Mouse (Mus musculus) CH12.LX (cell line): ENCODE data around the gene Gm6583. TPM values are rescaled to one million over a fixed set of nuclear protein-coding genes. Genes with fewer than 3 reads are reported as not detected.
A peak's percentile ranks its signal among the peaks of the same experiment; 100 is the strongest.

ENCODE experiments used
- DNase-seq: peaks from one replicate; pipeline ENCODE4 v3.0.0-alpha.2; 2013; ENCODE audit errors: extremely low read depth
- H3K27ac ChIP-seq: 2 replicates; pipeline ENCODE4 v1.5.1; 2012; ENCODE audit warnings: low read depth, mild to moderate bottlenecking, control low read depth, moderate library complexity; ENCODE audit not compliant: insufficient read depth
- H3K27me3 ChIP-seq: replicated peaks from 2 replicates; pipeline ENCODE3; 2012; ENCODE audit warnings: inconsistent platforms
- H3K36me3 ChIP-seq, 2 experiments: replicated peaks in 1 of 2; 2 replicates each; pipeline versions ENCODE3 to v1.6.1; 2012; ENCODE audit warnings: inconsistent platforms in 1 of 2, low read length in 1 of 2, mild to moderate bottlenecking in 1 of 2, mixed read lengths in 1 of 2, moderate library complexity in 1 of 2; ENCODE audit not compliant: control insufficient read depth in 1 of 2, insufficient read depth in 1 of 2
- H3K4me1 ChIP-seq, 2 experiments: 2 replicates each; pipeline ENCODE4 v1.6.1; 2012; ENCODE audit warnings: inconsistent platforms in 1 of 2, moderate library complexity in 1 of 2; ENCODE audit not compliant: insufficient read depth in 2 of 2, control insufficient read depth in 1 of 2
- H3K4me2 ChIP-seq: 2 replicates; pipeline ENCODE4 v1.6.1; 2012; ENCODE audit warnings: low read depth, mild to moderate bottlenecking, control low read depth; ENCODE audit not compliant: poor library complexity, insufficient read depth, severe bottlenecking
- H3K4me3 ChIP-seq, 3 experiments: fragments of 150-350 bp in 1 of 3; sonication (generic) in 1 of 3; replicated peaks in 1 of 3; 2 replicates each; pipeline versions ENCODE3 to v1.5.1; 2011 to 2012; ENCODE audit warnings: low read depth in 2 of 3, low read length in 2 of 3, mild to moderate bottlenecking in 2 of 3, moderate library complexity in 2 of 3, control low read depth in 1 of 3, improper control_type of control experiment in 1 of 3, inconsistent platforms in 1 of 3, mixed read lengths in 1 of 3; ENCODE audit not compliant: poor library complexity in 1 of 3
- H3K79me2 ChIP-seq: replicated peaks from 2 replicates; pipeline ENCODE4 v1.6.1; 2012; ENCODE audit warnings: mild to moderate bottlenecking, moderate library complexity; ENCODE audit not compliant: control insufficient read depth, poor library complexity, insufficient read depth, severe bottlenecking; ENCODE audit errors: extremely low read depth
- H3K9ac ChIP-seq: 2 replicates; pipeline ENCODE4 v1.6.1; 2012; ENCODE audit warnings: low read depth, mild to moderate bottlenecking, control low read depth, moderate library complexity; ENCODE audit not compliant: insufficient read depth
- H3K9me3 ChIP-seq: replicated peaks from 2 replicates; pipeline ENCODE3; 2012; ENCODE audit warnings: low read length, inconsistent platforms, mixed read lengths
- BHLHE40 ChIP-seq: IDR thresholded peaks from 2 replicates; pipeline ENCODE4 v1.6.1; 2011; ENCODE audit warnings: mild to moderate bottlenecking, low read depth, low read length, improper control_type of control experiment
- EP300 ChIP-seq: IDR thresholded peaks from 2 replicates; pipeline ENCODE4 v1.6.1; 2011; ENCODE audit warnings: low read length, improper control_type of control experiment
- GABPA ChIP-seq: IDR thresholded peaks from 2 replicates; pipeline ENCODE4 v1.6.1; 2012; ENCODE audit warnings: low read depth, low read length, improper control_type of control experiment, inconsistent platforms; ENCODE audit not compliant: insufficient replicate concordance
- IRF4 ChIP-seq: IDR thresholded peaks from 2 replicates; pipeline ENCODE4 v1.6.1; 2014; ENCODE audit warnings: low read depth, mild to moderate bottlenecking, inconsistent platforms, low read length, improper control_type of control experiment
- JUND ChIP-seq: conservative IDR thresholded peaks from 2 replicates; pipeline ENCODE4 v1.6.1; 2011; ENCODE audit warnings: low read depth, low read length, improper control_type of control experiment
- MAX ChIP-seq: IDR thresholded peaks from 2 replicates; pipeline ENCODE4 v1.6.1; 2011; ENCODE audit warnings: low read length, improper control_type of control experiment
- MEF2A ChIP-seq: IDR thresholded peaks from 2 replicates; pipeline ENCODE4 v1.6.1; 2014; ENCODE audit warnings: low read depth, mild to moderate bottlenecking, inconsistent platforms, low read length, improper control_type of control experiment, borderline replicate concordance
- MXI1 ChIP-seq: IDR thresholded peaks from 2 replicates; pipeline ENCODE4 v1.6.1; 2011; ENCODE audit warnings: mild to moderate bottlenecking, low read depth, low read length, improper control_type of control experiment
- NELFE ChIP-seq: IDR thresholded peaks from 2 replicates; pipeline ENCODE4 v1.6.1; 2011; ENCODE audit warnings: low read depth, low read length, improper control_type of control experiment
- PAX5 ChIP-seq: IDR thresholded peaks from 2 replicates; pipeline ENCODE4 v1.6.1; 2012; ENCODE audit warnings: low read length, inconsistent platforms, mixed read lengths
- RCOR1 ChIP-seq: conservative IDR thresholded peaks from 2 replicates; pipeline ENCODE4 v1.6.1; 2012; ENCODE audit warnings: low read depth, mild to moderate bottlenecking, inconsistent platforms, low read length, improper control_type of control experiment
- SIN3A ChIP-seq: IDR thresholded peaks from 2 replicates; pipeline ENCODE4 v1.6.1; 2012; ENCODE audit warnings: low read length, improper control_type of control experiment, inconsistent platforms
- TBP ChIP-seq: conservative IDR thresholded peaks from 2 replicates; pipeline ENCODE4 v1.6.1; 2011; ENCODE audit warnings: low read depth, low read length, improper control_type of control experiment
- UBTF ChIP-seq: IDR thresholded peaks from 2 replicates; pipeline ENCODE4 v1.6.1; 2012; ENCODE audit warnings: low read depth, mild to moderate bottlenecking, inconsistent platforms, low read length, improper control_type of control experiment, moderate library complexity
- ZKSCAN1 ChIP-seq: IDR thresholded peaks from 2 replicates; pipeline ENCODE4 v1.6.1; 2012; ENCODE audit warnings: low read depth, inconsistent platforms, low read length, improper control_type of control experiment, borderline replicate concordance
- ZNF384 ChIP-seq: IDR thresholded peaks from 2 replicates; pipeline ENCODE4 v1.6.1; 2012; ENCODE audit warnings: low read depth, low read length, improper control_type of control experiment, inconsistent platforms
- dilution Hi-C: fragments of 300-500 bp; cut with MboI; formaldehyde crosslinking; loops from 2 replicates; pipeline ENCODE4 v1.14.3; 2020; ENCODE audit warnings: low sequenced_read_pairs; ENCODE audit not compliant: extremely low pct_unique_long_range_greater_than_20kb, extremely low pct_ligation_motif_present
- in situ Hi-C: fragments of 300-500 bp; cut with MboI; formaldehyde crosslinking; loops from 3 replicates; pipeline ENCODE4 v1.14.3; 2019; ENCODE audit warnings: low sequenced_read_pairs, low pct_ligation_motif_present, low pct_unique_long_range_greater_than_20kb, mixed read lengths
- polyA plus RNA-seq: library from polyadenylated mRNA; unstranded; fragments of >175 nt; gene quantifications from 2 replicates; pipeline ENCODE4 v1.2.1, GENCODE M21; 2012; ENCODE audit warnings: low read depth; ENCODE audit not compliant: insufficient read length
- total RNA-seq, 2 experiments: library from RNA; depleted of rRNA; stranded (reverse); fragments of 300-350 nt in 1 of 2; fragments of >200 nt in 1 of 2; gene quantifications; 2 replicates each; pipeline ENCODE4 v1.2.3; 2012 to 2014

Gene Gm6583
- total and polyA plus RNA-seq, 3 experiments: not detected

DNA sequence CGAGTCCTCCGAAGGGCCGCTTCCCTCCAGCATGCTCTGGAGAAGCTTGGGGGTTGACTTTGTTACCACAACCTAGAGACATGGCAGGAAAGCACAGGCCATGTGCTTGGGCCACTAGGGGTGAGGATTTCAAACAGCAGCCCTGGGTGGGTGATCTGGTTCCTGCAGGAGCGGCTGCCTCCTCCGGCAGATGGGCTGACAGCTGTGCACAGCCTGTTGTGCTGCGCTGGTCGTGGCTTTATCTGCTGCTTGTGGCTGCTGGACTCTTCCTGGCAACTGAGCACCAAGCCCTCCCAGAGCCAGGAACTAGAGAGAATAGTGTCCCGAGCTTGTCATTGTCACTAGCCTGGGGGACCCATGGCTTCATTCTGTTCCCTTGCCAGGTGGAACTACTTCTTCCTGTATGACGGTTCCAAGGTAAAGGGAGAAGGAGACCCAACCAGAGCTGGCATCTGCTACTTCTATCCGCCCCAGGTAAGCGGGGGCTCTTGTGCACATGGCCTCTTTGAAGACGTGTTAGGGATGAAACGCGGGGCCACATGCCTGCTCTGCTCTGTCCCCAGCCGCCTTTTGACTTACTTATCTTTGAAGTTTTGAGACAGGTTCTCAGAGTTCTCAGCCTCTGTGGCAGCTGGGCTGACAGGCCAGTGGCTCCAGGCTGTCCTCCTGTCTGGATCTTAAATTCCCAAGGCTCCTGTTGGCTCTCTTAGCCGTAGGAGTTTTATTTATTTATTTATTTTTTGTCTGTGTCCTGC, 9.4 kb downstream of the Gm6583 start:
- Histone ChIP-seq H3K4me3 (no peak overlapping the region), H3K4me1 (peaks cover 4 to 35% of the 10 kb centered on the region in 2 experiments; a peak in 2 of 4 replicates), H3K27me3 (no peaks in the 10 kb centered on the region), H3K36me3 (peaks cover 32 to 65% of the 10 kb centered on the region in 2 experiments), H3K9ac (no peak overlapping the region), H3K79me2 (peaks cover 7% of the 10 kb centered on the region), H3K27ac (no peak overlapping the region), H3K9me3 (no peaks in the 10 kb centered on the region), H3K4me2 (no peak overlapping the region)
- dilution Hi-C loops: no loop called here
- DNase-seq: no peak
- TF ChIP-seq MXI1 (no peak), TBP (no peak), UBTF (no peak)
- in situ Hi-C loops: no loop called here

DNA sequence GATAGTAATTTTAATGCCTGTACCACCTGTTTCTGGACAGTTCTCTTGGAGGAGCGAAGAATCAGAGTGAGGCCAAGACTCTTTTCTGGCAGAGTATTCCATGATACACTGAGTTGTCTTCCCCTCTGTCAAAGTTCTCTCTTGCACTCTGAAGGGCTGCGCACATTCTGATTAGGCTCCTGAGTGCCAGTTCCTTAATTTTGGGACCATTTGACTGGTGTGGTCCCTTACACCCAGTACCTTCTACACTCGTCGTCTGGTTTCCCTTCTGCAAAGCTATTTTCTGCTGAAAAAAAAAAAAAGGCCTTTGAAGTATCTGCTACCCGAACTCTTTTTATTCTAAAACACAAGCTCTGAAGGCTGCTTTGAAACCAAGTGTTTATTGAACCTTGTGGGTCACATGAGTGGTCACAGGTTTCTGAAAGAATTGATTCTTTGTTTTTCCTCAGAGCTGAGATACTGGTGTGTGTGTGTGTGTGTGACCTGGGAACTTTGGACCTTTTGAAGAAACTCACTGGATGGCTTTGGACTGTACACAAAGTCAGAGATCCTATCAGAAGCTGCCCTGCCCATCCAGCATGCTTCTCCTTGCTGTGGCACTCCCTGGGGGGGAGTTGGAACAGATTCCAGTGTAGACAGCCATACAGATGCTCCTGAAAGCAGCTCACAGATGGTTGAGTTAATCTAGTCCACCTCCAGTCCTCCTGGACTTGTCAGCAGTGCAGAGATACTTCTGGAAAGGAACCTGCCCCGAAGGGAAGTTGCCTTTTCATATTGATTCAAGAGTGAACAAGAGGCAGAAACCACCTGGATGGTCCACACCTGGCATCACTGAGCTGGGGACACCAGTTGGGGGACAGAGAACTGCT, 11.5 kb downstream of the Gm6583 start:
- no peak overlapping the region for H3K27ac ChIP-seq
- in situ Hi-C loops (no loop called here), dilution Hi-C loops (no loop called here)
- H3K4me3 ChIP-seq: no peak overlapping the region
- peak overlapping the region; percentile 12; the same call in 1 of the 2 replicates for H3K4me2 ChIP-seq
- TF ChIP-seq JUND: no peak
- no peak for TF ChIP-seq SIN3A
- TF ChIP-seq MXI1: no peak
- TF ChIP-seq ZKSCAN1: no peak
- TF ChIP-seq ZNF384: peak; percentile 75
- no peak for TF ChIP-seq IRF4
- TF ChIP-seq BHLHE40: peak; percentile 40; the same call in 1 of the 2 replicates
- no peak for TF ChIP-seq GABPA
- TF ChIP-seq MEF2A: no peak
- no peak for TF ChIP-seq PAX5
- no peak for TF ChIP-seq RCOR1
- peak; percentile 51; the same call in 1 of the 2 replicates for TF ChIP-seq EP300
- no peak for TF ChIP-seq NELFE
- TF ChIP-seq MAX: no peak
- H3K4me1 ChIP-seq: peaks cover 4 to 42% of the 10 kb centered on the region in 2 experiments; a peak in 2 of 4 replicates
- H3K36me3 ChIP-seq: peaks cover 18 to 62% of the 10 kb centered on the region in 2 experiments
- H3K9me3 ChIP-seq: no peaks in the 10 kb centered on the region
- peaks cover 7% of the 10 kb centered on the region for H3K79me2 ChIP-seq
- DNase-seq: no peak
- peak overlapping the region; percentile 68; the same call in 1 of the 2 replicates for H3K9ac ChIP-seq
- no peaks in the 10 kb centered on the region for H3K27me3 ChIP-seq
